ENCODE assay signal across 8 mouse cellular contexts in genomic region chr5:99900041-99900440, GRCm38 (mm10). TPM values are rescaled to one million over a fixed set of nuclear protein-coding genes. Genes with fewer than 3 reads are reported as not detected.
DNase-seq lines count a peak whose midpoint lies in the region; ATAC-seq lines count a peak whose summit lies in the region.

No protein-coding gene starts in this region.

- no peaks in the 10 kb centered on the region for H3K4me1 ChIP-seq in embryonic facial prominence, embryonic 11.5 days (ENCODE audit: control insufficient read depth, insufficient read depth, low read length)

- H3K4me2 ChIP-seq in embryonic facial prominence, embryonic 11.5 days (ENCODE audit: low read depth, low read length), result no peak overlapping the region

- no peak overlapping the region for H3K9ac ChIP-seq in embryonic facial prominence, embryonic 11.5 days (replicated peaks; ENCODE audit: low read length)

- no peaks in the 10 kb centered on the region for H3K36me3 ChIP-seq in embryonic facial prominence, embryonic 11.5 days (replicated peaks; ENCODE audit: control insufficient read depth, insufficient read depth, low read depth, low read length)

- DNase-seq in ES-CJ7 (ENCODE audit: low read depth, low spot score), result peak; percentile 62
- peak; percentile 55 for DNase-seq in adrenal gland, postnatal 10 days
- DNase-seq in embryonic facial prominence, embryonic 11.5 days (ENCODE audit: low spot score), result peak; percentile 84
- DNase-seq in heart, postnatal 4 days, result peak; percentile 68
- DNase-seq in layer of hippocampus, adult 9-10 months (ENCODE audit: low spot score), result peak; percentile 39
- peak; percentile 70 for DNase-seq in lung, postnatal 10 days
- DNase-seq in right cerebral cortex, adult 2 months (ENCODE audit: low spot score in 2 of 2), result peak; percentile 76 to 80

- 16% methylated on average over 6 of the region's 6 CpGs for WGBS in embryonic facial prominence, embryonic 11.5 days

- H3K27ac ChIP-seq in embryonic facial prominence, embryonic 11.5 days (replicated peaks; ENCODE audit: low read depth, low read length), result no peak overlapping the region

- no peak overlapping the region for H3K4me3 ChIP-seq in embryonic facial prominence, embryonic 11.5 days (ENCODE audit: low read depth, low read length)

- ATAC-seq in embryonic facial prominence, embryonic 11.5 days (replicated peaks; ENCODE audit: insufficient number of reproducible peaks, low FRiP score, low TSS enrichment, low read depth), result no peak
- ATAC-seq in erythroblast, adult 5-6 weeks (replicated peaks; ENCODE audit: low FRiP score, poor library complexity, severe bottlenecking), result no peak

- H3K9me3 ChIP-seq in embryonic facial prominence, embryonic 11.5 days (replicated peaks; ENCODE audit: control insufficient read depth, low read length), result no peaks in the 10 kb centered on the region

- H3K27me3 ChIP-seq in embryonic facial prominence, embryonic 11.5 days (ENCODE audit: control insufficient read depth, insufficient read depth, low read length), result no peaks in the 10 kb centered on the region

RNA-seq across cellular contexts. Expression of gene Vamp9, which starts 6.0 kb away (rescaled TPM):
- under 1 TPM; 0.69 to 0.79 TPM for total RNA-seq in adrenal gland, postnatal 10 days (2021)
- polyA plus RNA-seq in embryonic facial prominence, embryonic 11.5 days (2014; fragmentation: Nextera tagmentation; extraction: Ambion mirVana), result not detected in 2 replicates
- total RNA-seq in heart, postnatal 4 days (2021), result under 1 TPM in 1 of 2 experiments, not detected in 1; 0.56 TPM
- not detected in 2 replicates for total RNA-seq in erythroblast, adult 5-6 weeks (2015; ENCODE audit: low replicate concordance)
- not detected in 2 replicates for total RNA-seq in erythroblast, adult 5-6 weeks (2017; ENCODE audit: low replicate concordance)
